In genomic region chr6:8949665-8950201, GRCm38 (mm10) we compare ENCODE assay signal across 9 mouse cellular contexts. TPM values are rescaled to one million over a fixed set of nuclear protein-coding genes. Genes with fewer than 3 reads are reported as not detected.
DNase-seq lines count a peak whose midpoint lies in the region; ATAC-seq and TF ChIP-seq lines count a peak whose summit lies in the region.
"Had no signal": no experiment of that assay in that cellular context is flagged by ENCODE, and none has a peak within 500 bp of the region (broad histone marks: within the 10 kb centered on the region; RNA-seq: fewer than 3 reads in every experiment).

No protein-coding gene starts in this region.

- H3K9me3 ChIP-seq in kidney, embryonic 14.5 days (ENCODE audit: control insufficient read depth, low read length): no peaks in the 10 kb centered on the region
- H3K9me3 ChIP-seq in heart, embryonic 14.5 days (ENCODE audit: control insufficient read depth, low read length): no peaks in the 10 kb centered on the region
- no peaks in the 10 kb centered on the region for H3K9me3 ChIP-seq in midbrain, embryonic 10.5 days (replicated peaks)
- H3K9me3 ChIP-seq in lung, postnatal 0 days (ENCODE audit: low read length): no peaks in the 10 kb centered on the region

- no peak for DNase-seq in kidney, postnatal 14 days
- DNase-seq in cerebellum, adult 9-11 months: peak; percentile 56
- peak; percentile 72 for DNase-seq in midbrain, embryonic 10.5 days (ENCODE audit: low spot score)
- DNase-seq in urinary bladder, adult 18-20 months (ENCODE audit: low spot score in 2 of 2): no peak
- DNase-seq in lung, postnatal 0 days (ENCODE audit: low spot score): no peak

- no peaks in the 10 kb centered on the region for H3K36me3 ChIP-seq in kidney, embryonic 14.5 days (ENCODE audit: control insufficient read depth, insufficient read depth, low read length)
- H3K36me3 ChIP-seq in heart, embryonic 14.5 days (ENCODE audit: control insufficient read depth, insufficient read depth, low read length): no peaks in the 10 kb centered on the region
- no peaks in the 10 kb centered on the region for H3K36me3 ChIP-seq in midbrain, embryonic 10.5 days
- H3K36me3 ChIP-seq in lung, postnatal 0 days (ENCODE audit: insufficient read depth, low read length): no peaks in the 10 kb centered on the region

- peak overlapping the region; percentile 17; the same call in 1 of the 2 replicates for H3K4me3 ChIP-seq in kidney, embryonic 14.5 days (ENCODE audit: low read length)
- peak overlapping the region in 1 of 2 experiments; percentile 12; a peak in 2 of 4 replicates for H3K4me3 ChIP-seq in heart, embryonic 14.5 days (ENCODE audit: control insufficient read depth in 1 of 2, insufficient read depth in 1 of 2, low read depth in 1 of 2, low read length in 2 of 2)
- H3K4me3 ChIP-seq in midbrain, embryonic 10.5 days: peak overlapping the region; percentile 61
- H3K4me3 ChIP-seq in lung, postnatal 0 days (ENCODE audit: low read depth, low read length): no peak overlapping the region

- under 1% methylated on average over 31 of the region's 31 CpGs for WGBS in kidney, embryonic 14.5 days
- WGBS in heart, embryonic 14.5 days: 1% methylated on average over 31 of the region's 31 CpGs
- under 1% methylated on average over 31 of the region's 31 CpGs for WGBS in midbrain, embryonic 10.5 days
- 2% methylated on average over 31 of the region's 31 CpGs for WGBS in lung, postnatal 0 days

- H3K4me1 ChIP-seq in kidney, embryonic 14.5 days (ENCODE audit: control insufficient read depth, insufficient read depth, low read length): peaks cover 17% of the 10 kb centered on the region; the same call in 1 of the 2 replicates
- peaks cover 2 to 18% of the 10 kb centered on the region in 2 experiments; a peak in 3 of 4 replicates for H3K4me1 ChIP-seq in heart, embryonic 14.5 days (ENCODE audit: control insufficient read depth in 2 of 2, insufficient read depth in 2 of 2, low read length in 2 of 2)
- H3K4me1 ChIP-seq in midbrain, embryonic 10.5 days: peaks cover 39% of the 10 kb centered on the region
- no peaks in the 10 kb centered on the region for H3K4me1 ChIP-seq in lung, postnatal 0 days (ENCODE audit: insufficient read depth, low read depth, low read length)

- peak overlapping the region; percentile 25; the same call in 1 of the 2 replicates for H3K4me2 ChIP-seq in kidney, embryonic 14.5 days (replicated peaks; ENCODE audit: low read depth, low read length)
- peak overlapping the region; percentile 58 for H3K4me2 ChIP-seq in heart, embryonic 14.5 days (ENCODE audit: low read length)
- H3K4me2 ChIP-seq in lung, postnatal 0 days (replicated peaks; ENCODE audit: low read depth, low read length): no peak overlapping the region

- TF ChIP-seq CTCF in lung, postnatal 0 days (IDR thresholded peaks at IDR 0.05): no peak

- H3K27me3 ChIP-seq in kidney, embryonic 14.5 days (ENCODE audit: control insufficient read depth, insufficient read depth, low read length): peaks cover 75% of the 10 kb centered on the region
- peaks cover 86% of the 10 kb centered on the region for H3K27me3 ChIP-seq in heart, embryonic 14.5 days (ENCODE audit: control insufficient read depth, insufficient read depth, low read length)
- H3K27me3 ChIP-seq in midbrain, embryonic 10.5 days (ENCODE audit: low read depth, poor library complexity, severe bottlenecking): peaks cover 88% of the 10 kb centered on the region
- peaks cover 45% of the 10 kb centered on the region for H3K27me3 ChIP-seq in lung, postnatal 0 days (replicated peaks; ENCODE audit: insufficient read depth, low read length)

- TF ChIP-seq EP300 in lung, postnatal 0 days (IDR thresholded peaks at IDR 0.05): no peak

- ATAC-seq in kidney, embryonic 14.5 days (ENCODE audit: low FRiP score, low TSS enrichment): no peak
- no peak for ATAC-seq in heart, embryonic 14.5 days (ENCODE audit: insufficient number of reproducible peaks, insufficient read depth, low FRiP score, low read depth)
- ATAC-seq in erythroid progenitor cell, adult 5-6 weeks (replicated peaks; ENCODE audit: low FRiP score, poor library complexity, severe bottlenecking): no peak
- ATAC-seq in lung, postnatal 0 days: no peak
- ATAC-seq: Patski had no signal

- no peak overlapping the region for H3K9ac ChIP-seq in kidney, embryonic 14.5 days (ENCODE audit: low read depth, low read length)
- no peak overlapping the region for H3K9ac ChIP-seq in heart, embryonic 14.5 days (ENCODE audit: low read length)
- no peak overlapping the region for H3K9ac ChIP-seq in lung, postnatal 0 days (replicated peaks; ENCODE audit: low read depth)

- no peak overlapping the region for H3K27ac ChIP-seq in kidney, embryonic 14.5 days (ENCODE audit: low read depth, low read length)
- H3K27ac ChIP-seq in heart, embryonic 14.5 days (replicated peaks in 1 of 2; ENCODE audit: control insufficient read depth in 1 of 2, insufficient read depth in 1 of 2, low read depth in 2 of 2, low read length in 2 of 2): no peak overlapping the region
- H3K27ac ChIP-seq in midbrain, embryonic 10.5 days (replicated peaks): peak overlapping the region; percentile 25; the same call in 1 of the 2 replicates
- no peak overlapping the region for H3K27ac ChIP-seq in lung, postnatal 0 days (ENCODE audit: low read length)

RNA-seq across cellular contexts. Expression of gene Nxph1, which starts 1.5 kb away (rescaled TPM):
- polyA plus RNA-seq in kidney, embryonic 14.5 days (2014; fragmentation: Nextera tagmentation; extraction: Ambion mirVana): 0.11 and 0.14 TPM in 2 replicates
- 0.24 and 0.28 TPM in 2 replicates for polyA plus RNA-seq in heart, embryonic 14.5 days (2014; fragmentation: Nextera tagmentation; extraction: Ambion mirVana)
- polyA plus RNA-seq in midbrain, embryonic 10.5 days (2016; fragmentation: Nextera tagmentation; extraction: Ambion mirVana): 0.72 and 2.0 TPM in 2 replicates
- not detected in 2 replicates for total RNA-seq in erythroid progenitor cell, adult 5-6 weeks (2015; ENCODE audit: low replicate concordance)
- total RNA-seq in erythroid progenitor cell, adult 5-6 weeks (2017; ENCODE audit: low replicate concordance): not detected in 2 replicates
- polyA plus RNA-seq in lung, postnatal 0 days (2015; fragmentation: Nextera tagmentation; extraction: Ambion mirVana): not detected in 2 replicates
- polyA plus RNA-seq: Patski had no signal

Comparison
In these comparisons a context has a peak if more than half of its experiments do, and no peak if none do; other contexts are left out.
1. DNase-seq: peak in cerebellum, adult 9-11 months (single experiment) and midbrain, embryonic 10.5 days (single experiment); none in kidney, postnatal 14 days (single experiment), urinary bladder, adult 18-20 months (0 of 2) and lung, postnatal 0 days (single experiment).